Mouse (Mus musculus) thymus, postnatal 10 days (tissue): ENCODE measurements at regions not wholly inside any gene's neighbourhood (a gene's known extent, or its start where the extent isn't known, plus 50 kb on each side); places are given as distances from the start of the nearest gene placed in this dataset.

Experiments
- DNase-seq, 2 experiments: peaks; one replicate each; pipeline ENCODE4 v3.0.0; 2021; ENCODE audit warnings: low spot score in 2 of 2

GRCm38 (mm10) chr13:52702201-52702611 lies 119.2 kb downstream of the Syk start:
- DNase-seq: peak; percentile 60 to 61

- no peak for DNase-seq
Observed at GRCm38 (mm10) chr13:52703401-52704164, 120.6 kb downstream of the Syk start.

GRCm38 (mm10) chr13:52704673-52705072 lies 121.7 kb downstream of the Syk start:
- DNase-seq: no peak

GRCm38 (mm10) chr13:52709580-52709979 lies 126.6 kb downstream of the Syk start:
- no peak for DNase-seq

- DNase-seq: peak; percentile 60 to 88
Observed at GRCm38 (mm10) chr13:52711713-52712369, 128.9 kb downstream of the Syk start.

GRCm38 (mm10) chr13:52721463-52721862 lies 138.5 kb downstream of the Syk start:
- DNase-seq: peak in 1 of 2 experiments; percentile 19

GRCm38 (mm10) chr13:52722718-52723117 lies 139.7 kb downstream of the Syk start:
- no peak for DNase-seq

- no peak for DNase-seq
Observed at GRCm38 (mm10) chr13:52726043-52726442, 143.1 kb downstream of the Syk start.

GRCm38 (mm10) chr13:52726525-52726924 lies 143.6 kb downstream of the Syk start:
- DNase-seq: no peak

- DNase-seq: no peak
Observed at GRCm38 (mm10) chr13:52735453-52735933, 152.5 kb downstream of the Syk start.

- DNase-seq: no peak
Observed at GRCm38 (mm10) chr13:52735934-52736523, 153.1 kb downstream of the Syk start.

GRCm38 (mm10) chr13:52738095-52738660 lies 155.2 kb downstream of the Syk start:
- no peak for DNase-seq

- DNase-seq: no peak
Observed at GRCm38 (mm10) chr13:52741371-52741770, 158.4 kb downstream of the Syk start.

GRCm38 (mm10) chr13:52756005-52756404 lies 173.0 kb downstream of the Syk start:
- no peak for DNase-seq

GRCm38 (mm10) chr13:52765508-52766181 lies 163.8 kb downstream of the Auh start:
- no peak for DNase-seq

- no peak for DNase-seq
Observed at GRCm38 (mm10) chr13:52766236-52766635, 163.2 kb downstream of the Auh start.

GRCm38 (mm10) chr13:52769956-52770355 lies 159.5 kb downstream of the Auh start:
- DNase-seq: no peak

- DNase-seq: no peak
Observed at GRCm38 (mm10) chr13:52771518-52771917, 158.0 kb downstream of the Auh start.

- no peak for DNase-seq
Observed at GRCm38 (mm10) chr13:52772081-52772480, 157.4 kb downstream of the Auh start.

- no peak for DNase-seq
Observed at GRCm38 (mm10) chr13:52777396-52778034, 152.0 kb downstream of the Auh start.

- no peak for DNase-seq
Observed at GRCm38 (mm10) chr13:52778848-52779247, 150.6 kb downstream of the Auh start.
